Mouse (Mus musculus): ENCODE measurements around the gene Fancc.
A peak's percentile ranks its signal among the peaks of the same experiment; 100 is the strongest.
"Not testable (repeated sequence)": the region's sequence is repeated elsewhere in the genome, so short reads cannot be mapped to it uniquely, and the experiment has no call there.

The Fancc gene

DNA sequence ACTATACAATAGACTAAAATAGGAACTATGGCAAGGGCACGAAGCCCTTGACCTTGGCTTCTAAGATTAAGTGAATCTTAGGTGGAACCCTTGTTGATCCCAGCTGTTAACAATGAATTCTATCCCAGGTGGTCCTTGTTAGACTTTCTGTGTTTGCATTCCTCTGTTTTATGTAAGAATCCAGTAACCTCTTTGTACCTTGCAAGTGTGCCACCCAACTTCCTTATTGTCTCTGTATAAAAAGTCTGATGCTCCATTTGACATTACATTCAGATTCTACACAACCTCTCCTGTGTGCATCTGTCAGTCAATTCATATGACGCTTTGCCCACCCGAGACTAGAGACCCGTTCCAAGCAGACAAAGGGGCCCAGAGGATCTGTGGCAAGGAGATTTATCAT, 143.8 kb downstream of the Fancc start:
- DNase-seq (ENCODE audit: low spot score in 2 of 2): not testable (repeated sequence)

DNA sequence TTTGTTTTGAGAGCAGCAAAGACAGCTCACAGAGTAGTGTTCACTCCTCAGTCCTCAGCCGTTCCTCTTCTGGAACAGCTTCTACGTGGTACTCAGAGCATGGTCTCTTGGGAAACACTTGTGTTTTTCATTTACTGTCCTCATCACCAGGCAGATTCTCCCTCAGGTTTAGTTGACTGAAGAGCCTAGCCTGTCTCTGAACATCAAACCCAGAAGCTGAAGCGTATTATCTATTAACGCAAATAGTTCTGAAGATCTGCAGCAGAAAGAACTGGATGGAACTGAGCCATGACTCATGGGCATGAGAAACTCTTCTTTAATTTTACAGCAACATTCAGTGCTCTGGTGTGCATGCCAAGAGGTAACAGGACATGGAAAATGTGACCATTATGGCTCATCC, 147.0 kb downstream of the Fancc start:
- DNase-seq (ENCODE audit: low spot score in 2 of 2): no peak

GRCm38 (mm10) chr13:63347639-63348038, 149.4 kb downstream of the Fancc start:
- DNase-seq (ENCODE audit: low spot score in 2 of 2): no peak

DNA sequence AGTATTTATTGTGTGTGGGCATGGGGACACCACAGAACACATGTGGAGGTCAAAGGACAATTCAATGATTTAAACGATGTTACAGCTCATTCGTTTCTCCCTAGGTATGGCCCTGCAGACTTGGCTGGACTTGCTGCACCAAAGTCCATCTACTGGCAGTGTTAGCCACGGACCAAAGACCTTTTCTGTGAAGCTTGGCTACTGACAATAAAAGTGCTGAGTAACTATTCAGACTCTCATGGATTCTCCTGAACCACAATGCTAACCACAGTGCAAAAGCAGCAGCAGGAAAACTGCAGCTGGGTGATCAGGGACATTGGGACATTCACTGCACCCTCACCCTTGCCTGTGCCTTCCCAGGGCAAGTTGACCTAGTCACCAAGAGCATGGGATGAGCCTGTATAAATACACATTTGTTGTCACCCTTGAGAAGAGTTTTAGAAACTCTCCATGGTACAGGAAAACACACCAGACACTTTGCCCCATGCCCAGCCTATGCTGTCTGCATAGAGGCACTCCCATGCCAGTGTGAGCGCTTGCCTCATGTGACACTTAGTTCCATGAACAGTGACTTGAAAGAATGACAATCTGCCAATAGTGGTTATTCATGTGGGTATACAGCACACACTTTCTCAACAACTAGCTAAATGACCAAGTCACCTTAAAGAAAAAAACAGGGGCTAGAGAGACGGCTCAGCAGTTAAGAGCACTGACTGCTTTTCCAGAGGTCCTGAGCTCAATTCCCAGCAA, 151.4 kb downstream of the Fancc start:
- no peak for DNase-seq (ENCODE audit: low spot score in 2 of 2)

GRCm38 (mm10) chr13:63344481-63344880, 152.6 kb downstream of the Fancc start:
- DNase-seq (ENCODE audit: low spot score in 2 of 2): no peak

- DNase-seq (ENCODE audit: low spot score in 2 of 2): no peak
These were observed 154.3 kb downstream of the Fancc start for GRCm38 (mm10) chr13:63342781-63343180.

GRCm38 (mm10) chr13:63339946-63340345, 157.1 kb downstream of the Fancc start:
- no peak for DNase-seq (ENCODE audit: low spot score in 2 of 2)

DNA sequence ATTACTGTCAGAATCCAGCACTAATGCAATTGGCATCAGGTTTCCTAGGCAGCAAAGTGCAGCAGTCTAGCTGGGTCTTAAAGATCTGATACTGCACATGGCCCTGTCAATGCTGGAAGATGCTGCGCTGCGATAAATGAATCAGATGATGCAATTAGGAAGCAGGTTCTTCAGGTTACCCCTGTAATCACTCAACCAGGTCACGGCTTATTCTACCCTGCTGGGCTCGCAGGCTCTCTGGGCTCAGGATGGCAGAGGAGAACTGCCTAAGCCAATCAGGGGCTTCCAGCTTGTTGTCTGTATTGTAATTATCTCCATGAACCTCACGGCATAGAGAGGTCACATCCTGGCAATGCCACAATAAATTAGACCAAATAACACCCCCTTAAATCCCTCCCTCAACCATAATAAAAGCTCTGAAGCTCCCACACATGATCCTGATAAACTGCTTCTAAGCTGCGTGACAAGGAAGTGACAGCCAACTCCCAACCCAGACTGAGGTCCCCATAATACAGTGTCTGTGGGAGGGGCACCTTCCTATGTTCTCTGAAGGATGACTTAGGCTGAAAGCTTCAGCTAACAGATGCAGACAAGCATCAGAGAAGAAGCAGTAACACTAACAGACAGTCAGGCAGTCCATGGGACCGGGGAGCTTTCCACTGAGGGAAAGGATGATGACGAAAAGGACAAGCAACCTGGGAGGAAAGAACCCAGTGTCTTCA, 159.7 kb downstream of the Fancc start:
- DNase-seq (ENCODE audit: low spot score in 2 of 2): peak in 1 of 2 experiments; percentile 14

GRCm38 (mm10) chr13:63336335-63336734, 160.7 kb downstream of the Fancc start:
- DNase-seq (ENCODE audit: low spot score in 2 of 2): peak; percentile 74 to 82

- peak in 1 of 2 experiments; percentile 41 for DNase-seq (ENCODE audit: low spot score in 2 of 2)
These were observed 161.5 kb downstream of the Fancc start for GRCm38 (mm10) chr13:63335421-63336134.

DNA sequence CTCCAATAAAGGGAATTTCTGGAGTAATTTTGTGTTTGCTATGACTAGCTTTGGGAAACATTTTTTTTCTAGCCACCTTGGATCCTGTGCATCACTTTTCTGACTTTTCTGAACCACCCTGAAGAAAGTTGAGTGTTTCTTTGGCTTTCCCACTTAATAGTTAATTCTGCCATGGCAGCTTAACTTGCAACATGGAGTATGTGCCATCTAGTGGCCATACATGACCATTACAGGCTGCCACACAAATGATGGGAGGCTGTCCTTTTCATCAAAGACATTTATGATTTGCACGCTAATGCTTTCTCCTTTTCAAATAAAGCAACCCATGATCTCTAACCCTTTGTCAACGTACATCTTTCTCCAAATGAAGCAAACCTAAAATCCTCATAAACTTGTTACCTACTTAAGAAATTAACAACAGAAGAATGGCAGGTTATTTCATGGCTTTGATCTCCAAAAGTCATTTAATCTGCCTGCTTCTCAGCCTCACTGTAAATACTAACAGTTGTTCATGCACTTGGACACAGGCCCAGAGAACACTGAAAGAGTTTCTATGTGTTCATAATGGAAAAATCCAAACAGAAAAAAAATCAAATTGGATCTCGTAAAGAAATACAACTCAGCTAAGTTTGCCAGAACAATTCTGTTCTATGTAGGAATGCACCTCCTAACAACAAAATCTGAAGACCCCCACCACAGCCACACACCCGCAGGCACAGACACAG, 164.3 kb downstream of the Fancc start:
- DNase-seq (ENCODE audit: low spot score in 2 of 2): peak; percentile 64 to 78

GRCm38 (mm10) chr13:63331379-63331778, 165.7 kb downstream of the Fancc start:
- peak; percentile 76 to 80 for DNase-seq (ENCODE audit: low spot score in 2 of 2)

DNA sequence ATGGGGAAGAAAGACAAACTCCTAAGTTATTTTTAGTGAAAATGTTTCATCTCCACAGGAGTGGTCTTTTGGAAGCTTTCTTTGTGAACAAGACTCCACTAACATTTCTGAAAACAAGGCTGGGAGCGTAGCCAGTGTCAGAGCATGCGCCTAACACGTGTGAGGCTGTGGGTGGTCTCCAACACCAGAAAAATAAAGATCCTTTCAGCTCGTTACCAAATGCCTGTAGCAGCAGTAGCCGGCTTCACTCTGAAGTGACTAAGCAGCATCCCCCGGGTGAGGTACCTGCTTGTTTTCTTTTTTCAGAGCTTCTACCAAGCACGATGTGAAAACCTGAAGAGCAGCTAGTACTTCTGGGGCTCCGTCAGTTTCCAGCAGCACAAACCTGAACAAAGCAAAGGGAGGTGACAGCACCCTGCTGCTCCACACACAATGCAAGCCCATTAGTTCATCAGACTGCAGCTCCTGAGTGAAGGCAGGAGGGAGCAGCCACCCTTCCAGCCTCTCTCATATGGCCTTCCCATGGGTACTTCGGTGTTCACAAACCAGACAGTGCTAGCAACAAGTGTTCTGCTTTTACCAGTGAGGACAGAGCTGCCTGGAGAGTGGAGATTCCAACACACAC, 166.7 kb downstream of the Fancc start:
- DNase-seq (ENCODE audit: low spot score in 2 of 2): peak; percentile 77 to 82

- DNase-seq (ENCODE audit: low spot score in 2 of 2): no peak
These were observed 171.1 kb downstream of the Fancc start for GRCm38 (mm10) chr13:63326015-63326414.

- DNase-seq (ENCODE audit: low spot score in 2 of 2): no peak
These were observed 171.9 kb downstream of the Fancc start for GRCm38 (mm10) chr13:63324978-63325848.

DNA sequence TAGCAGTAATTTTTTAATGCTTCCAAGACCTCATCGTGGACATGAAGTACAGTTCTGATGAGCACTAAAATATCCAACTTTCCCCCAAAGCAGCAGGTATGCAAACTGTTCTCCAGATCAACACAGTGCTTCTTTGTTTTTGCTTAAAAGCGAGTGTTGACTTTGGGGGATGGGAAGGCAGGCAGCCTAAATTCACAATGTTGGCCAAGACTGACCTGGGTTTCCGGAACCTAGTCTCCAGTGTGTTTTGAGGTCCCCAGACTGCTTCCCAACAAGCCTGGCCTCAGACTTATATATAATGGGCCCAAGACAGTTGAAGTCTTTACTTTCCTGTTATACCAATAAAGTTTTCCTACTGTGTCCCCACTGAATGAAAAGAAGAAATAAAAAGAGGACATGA, 172.8 kb downstream of the Fancc start:
- DNase-seq (ENCODE audit: low spot score in 2 of 2): no peak

DNA sequence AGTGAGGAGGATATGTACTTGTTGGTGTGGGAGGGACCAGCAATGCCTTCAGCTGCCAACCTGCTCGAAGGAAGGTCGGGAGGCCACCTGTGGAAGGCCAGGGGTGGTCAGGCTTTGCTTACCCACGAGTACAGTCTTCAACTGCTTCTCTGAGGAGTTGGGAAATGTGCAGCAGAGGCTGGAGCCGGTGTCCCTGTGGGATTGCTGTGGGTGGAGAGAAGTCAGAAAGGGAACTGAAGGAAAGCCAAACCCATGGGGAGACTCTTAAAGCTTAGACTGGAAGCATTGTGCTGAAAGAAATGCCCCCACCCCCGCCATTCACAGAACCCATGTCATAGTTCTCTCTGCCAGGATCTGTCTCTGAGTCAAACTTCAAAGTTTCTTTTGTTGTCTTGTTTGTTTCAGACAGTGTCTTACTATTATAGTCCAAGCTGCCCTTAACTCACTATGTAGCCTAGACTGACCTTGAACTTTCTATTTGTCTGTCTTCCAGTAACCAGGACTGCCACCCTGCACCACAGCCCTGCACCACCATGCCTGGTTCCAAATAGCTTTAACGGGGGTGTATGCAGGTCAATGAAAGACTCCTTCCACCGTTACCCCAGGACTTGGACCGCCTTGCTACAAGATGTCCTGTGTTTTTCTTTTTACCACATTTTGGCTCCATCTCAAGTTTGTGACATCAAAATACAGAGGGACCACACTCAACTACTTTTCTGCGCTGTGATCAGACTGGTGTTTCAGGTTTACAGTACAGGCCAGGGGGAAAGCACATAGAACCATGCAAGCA, 173.6 kb downstream of the Fancc start:
- no peak for DNase-seq (ENCODE audit: low spot score in 2 of 2)

- DNase-seq (ENCODE audit: low spot score in 2 of 2): no peak
These were observed 174.3 kb downstream of the Fancc start for GRCm38 (mm10) chr13:63322756-63323155.

DNA sequence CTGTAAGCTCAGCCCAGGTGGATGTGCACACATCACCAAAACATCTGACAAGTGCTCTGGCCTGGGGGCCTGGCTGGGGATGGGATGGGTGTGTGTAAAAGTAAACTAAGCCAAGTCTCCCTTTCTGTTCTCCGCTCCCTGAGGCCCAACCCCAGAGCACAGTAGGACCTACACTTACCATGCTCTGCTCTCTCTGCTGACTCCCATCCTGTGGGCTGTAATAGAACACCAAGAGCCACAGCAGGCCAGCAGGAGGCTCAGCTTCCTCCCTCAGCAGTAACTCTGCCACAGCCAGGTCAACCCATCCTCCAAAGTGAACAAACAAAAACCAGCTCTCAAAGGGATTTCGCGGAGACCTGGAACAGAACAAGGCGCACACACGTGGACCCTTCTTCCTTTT, 175.4 kb downstream of the Fancc start:
- DNase-seq (ENCODE audit: low spot score in 2 of 2): no peak

GRCm38 (mm10) chr13:63319814-63320213, 177.3 kb downstream of the Fancc start:
- no peak for DNase-seq (ENCODE audit: low spot score in 2 of 2)
